Mouse (Mus musculus) embryonic facial prominence, embryonic 12.5 days (tissue): Measurements from ENCODE around the gene Rimkla. TPM values are rescaled to one million over a fixed set of nuclear protein-coding genes. Genes with fewer than 3 reads are reported as not detected.

Source experiments
- ATAC-seq: fragments of 200-750 bp; cut with Nextera tagmentation; 2 replicates; pipeline ENCODE4 v1.8.0; 2017; ENCODE audit not compliant: insufficient number of reproducible peaks, insufficient read depth, low FRiP score, low TSS enrichment
- H3K27ac ChIP-seq: fragments of 300-500 bp; sonication (generic); 2 replicates; pipeline ENCODE4 v1.5.1; 2016; ENCODE audit warnings: mild to moderate bottlenecking
- H3K27me3 ChIP-seq: fragments of 300-500 bp; sonication (generic); 2 replicates; pipeline ENCODE4 v1.6.1; 2016; ENCODE audit warnings: mild to moderate bottlenecking, moderate library complexity
- H3K36me3 ChIP-seq: fragments of 300-500 bp; sonication (generic); 2 replicates; pipeline ENCODE4 v1.6.1; 2016; ENCODE audit warnings: mild to moderate bottlenecking
- H3K4me1 ChIP-seq: fragments of 300-500 bp; sonication (generic); 2 replicates; pipeline ENCODE4 v1.6.1; 2016
- H3K4me2 ChIP-seq: fragments of 300-500 bp; sonication (generic); replicated peaks from 2 replicates; pipeline ENCODE4 v1.6.1; 2016; ENCODE audit warnings: mild to moderate bottlenecking, moderate library complexity
- H3K4me3 ChIP-seq: fragments of 300-500 bp; sonication (generic); 2 replicates; pipeline ENCODE4 v1.5.1; 2016; ENCODE audit warnings: mild to moderate bottlenecking
- H3K9ac ChIP-seq: fragments of 300-500 bp; sonication (generic); 2 replicates; pipeline ENCODE4 v1.6.1; 2016; ENCODE audit warnings: mild to moderate bottlenecking, moderate library complexity
- H3K9me3 ChIP-seq: fragments of 300-500 bp; sonication (generic); 2 replicates; pipeline ENCODE4 v1.6.1; 2016; ENCODE audit warnings: mild to moderate bottlenecking, moderate library complexity
- WGBS: fragments of 180-500 bp; shearing (Covaris S2); methylation state at CpG from one replicate; pipeline ENCODE4 v1.1.7; 2016; 5-methylcytosine and 5-hydroxymethylcytosine counted together
- polyA plus RNA-seq: library from polyadenylated mRNA; unstranded; fragments of >200 nt; fragmentation: Nextera tagmentation; extraction: Ambion mirVana; gene quantifications from 2 replicates; pipeline ENCODE4 v1.2.1, GENCODE M21; 2016

Gene Rimkla
- polyA plus RNA-seq, 1 experiment from 2014 or later, result 2.3 TPM

GRCm38 (mm10) chr4:119441836-119442235, 50.6 kb downstream of the Rimkla start:
- Histone ChIP-seq H3K9me3 (no peaks in the 10 kb centered on the region), H3K4me2 (no peak overlapping the region), H3K4me1 (peaks cover 4% of the 10 kb centered on the region; the same call in 1 of the 2 replicates), H3K36me3 (no peaks in the 10 kb centered on the region), H3K9ac (no peak overlapping the region), H3K27me3 (no peaks in the 10 kb centered on the region), H3K4me3 (no peak overlapping the region), H3K27ac (no peak overlapping the region)
- ATAC-seq, result no peak
- WGBS, result 90% methylated on average over 4 of the region's 4 CpGs

GRCm38 (mm10) chr4:119437936-119438335, 54.5 kb downstream of the Rimkla start:
- no peaks in the 10 kb centered on the region for H3K36me3 ChIP-seq
- H3K9me3 ChIP-seq, result no peaks in the 10 kb centered on the region
- 77% methylated on average over 2 of the region's 2 CpGs for WGBS
- H3K4me2 ChIP-seq, result no peak overlapping the region
- H3K4me3 ChIP-seq, result no peak overlapping the region
- H3K27me3 ChIP-seq, result no peaks in the 10 kb centered on the region
- H3K27ac ChIP-seq, result no peak overlapping the region
- H3K9ac ChIP-seq, result no peak overlapping the region
- no peak for ATAC-seq
- peaks cover 4% of the 10 kb centered on the region; the same call in 1 of the 2 replicates for H3K4me1 ChIP-seq

- no peak overlapping the region for H3K4me3 ChIP-seq
- H3K27ac ChIP-seq, result no peak overlapping the region
- H3K9me3 ChIP-seq, result no peaks in the 10 kb centered on the region
- no peaks in the 10 kb centered on the region for H3K27me3 ChIP-seq
- H3K9ac ChIP-seq, result no peak overlapping the region
- 25% methylated on average over 5 of the region's 5 CpGs for WGBS
- no peak for ATAC-seq
- no peaks in the 10 kb centered on the region for H3K36me3 ChIP-seq
- no peak overlapping the region for H3K4me2 ChIP-seq
- H3K4me1 ChIP-seq, result no peaks in the 10 kb centered on the region
Observed at GRCm38 (mm10) chr4:119430678-119431077, 61.8 kb downstream of the Rimkla start.

- Histone ChIP-seq H3K27me3 (no peaks in the 10 kb centered on the region), H3K4me2 (no peak overlapping the region), H3K9ac (no peak overlapping the region), H3K27ac (no peak overlapping the region), H3K4me3 (no peak overlapping the region), H3K36me3 (no peaks in the 10 kb centered on the region), H3K4me1 (no peaks in the 10 kb centered on the region), H3K9me3 (no peaks in the 10 kb centered on the region)
- no peak for ATAC-seq
- 55% methylated on average over 2 of the region's 2 CpGs for WGBS
Observed at GRCm38 (mm10) chr4:119427680-119428079, 64.7 kb downstream of the Rimkla start.

- 67% methylated on average over 2 of the region's 2 CpGs for WGBS
- Histone ChIP-seq H3K36me3 (no peaks in the 10 kb centered on the region), H3K9ac (no peak overlapping the region), H3K4me3 (no peak overlapping the region), H3K9me3 (no peaks in the 10 kb centered on the region), H3K27me3 (no peaks in the 10 kb centered on the region), H3K4me2 (no peak overlapping the region), H3K4me1 (peaks cover 8% of the 10 kb centered on the region), H3K27ac (no peak overlapping the region)
- ATAC-seq, result no peak
Observed at GRCm38 (mm10) chr4:119425601-119426000, 66.8 kb downstream of the Rimkla start.

GRCm38 (mm10) chr4:119425077-119425476, 67.4 kb downstream of the Rimkla start:
- Histone ChIP-seq H3K9me3 (no peaks in the 10 kb centered on the region), H3K4me1 (peaks cover 8% of the 10 kb centered on the region), H3K27ac (no peak overlapping the region), H3K4me2 (no peak overlapping the region), H3K27me3 (no peaks in the 10 kb centered on the region), H3K4me3 (no peak overlapping the region), H3K9ac (no peak overlapping the region), H3K36me3 (no peaks in the 10 kb centered on the region)
- WGBS, result 87% methylated on average over 2 of the region's 2 CpGs
- no peak for ATAC-seq

GRCm38 (mm10) chr4:119422294-119422964, 70.0 kb downstream of the Rimkla start, which contains the start of the genes Ppcs and Zmynd12:
Gene Ppcs, minus strand, starts transcription at chr4:119422420.
Gene Zmynd12, plus strand, starts transcription at chr4:119422814.
- H3K4me2 ChIP-seq, result peak within 1 kb of the TSS; percentile 64
- no peaks in the 10 kb centered on the region for H3K27me3 ChIP-seq
- peak; percentile 88 for ATAC-seq
- H3K4me1 ChIP-seq, result peaks cover 8% of the 10 kb centered on the region
- peak within 1 kb of the TSS; percentile 75 for H3K27ac ChIP-seq
- H3K4me3 ChIP-seq, result peak within 1 kb of the TSS; percentile 71
- peaks cover 8% of the 10 kb centered on the region; the same call in 1 of the 2 replicates for H3K36me3 ChIP-seq
- H3K9me3 ChIP-seq, result no peaks in the 10 kb centered on the region
- peak within 1 kb of the TSS; percentile 60 for H3K9ac ChIP-seq
- under 1% methylated on average over 52 of the region's 52 CpGs for WGBS

- WGBS, result under 1% methylated on average over 30 of the region's 31 CpGs
- peak overlapping the region; percentile 75 for H3K27ac ChIP-seq
- H3K9me3 ChIP-seq, result no peaks in the 10 kb centered on the region
- H3K4me1 ChIP-seq, result peaks cover 8% of the 10 kb centered on the region
- peaks cover 8% of the 10 kb centered on the region; the same call in 1 of the 2 replicates for H3K36me3 ChIP-seq
- peak overlapping the region; percentile 60 for H3K9ac ChIP-seq
- peak overlapping the region; percentile 64 for H3K4me2 ChIP-seq
- no peaks in the 10 kb centered on the region for H3K27me3 ChIP-seq
- peak overlapping the region; percentile 71 for H3K4me3 ChIP-seq
- peak; percentile 26; the same call in 1 of the 2 replicates for ATAC-seq
Observed at GRCm38 (mm10) chr4:119421921-119422293, 70.5 kb downstream of the Rimkla start.

- WGBS, result 66% methylated on average over 3 of the region's 3 CpGs
- no peak overlapping the region for H3K27ac ChIP-seq
- H3K9me3 ChIP-seq, result no peaks in the 10 kb centered on the region
- H3K27me3 ChIP-seq, result no peaks in the 10 kb centered on the region
- peaks cover 8% of the 10 kb centered on the region for H3K4me1 ChIP-seq
- peak overlapping the region; percentile 60 for H3K9ac ChIP-seq
- peak overlapping the region; percentile 64 for H3K4me2 ChIP-seq
- H3K4me3 ChIP-seq, result peak overlapping the region; percentile 71
- H3K36me3 ChIP-seq, result peaks cover 8% of the 10 kb centered on the region; the same call in 1 of the 2 replicates
- ATAC-seq, result no peak
Observed at GRCm38 (mm10) chr4:119421191-119421590, 71.2 kb downstream of the Rimkla start.

- H3K4me3 ChIP-seq, result no peak overlapping the region
- peaks cover 12% of the 10 kb centered on the region for H3K4me1 ChIP-seq
- H3K4me2 ChIP-seq, result no peak overlapping the region
- H3K9me3 ChIP-seq, result no peaks in the 10 kb centered on the region
- no peak for ATAC-seq
- H3K36me3 ChIP-seq, result peaks cover 8% of the 10 kb centered on the region; the same call in 1 of the 2 replicates
- 86% methylated on average over 3 of the region's 3 CpGs for WGBS
- H3K27ac ChIP-seq, result no peak overlapping the region
- no peak overlapping the region for H3K9ac ChIP-seq
- H3K27me3 ChIP-seq, result no peaks in the 10 kb centered on the region
Observed at GRCm38 (mm10) chr4:119417894-119418293, 74.5 kb downstream of the Rimkla start.

GRCm38 (mm10) chr4:119417270-119417669, 75.2 kb downstream of the Rimkla start:
- H3K4me1 ChIP-seq, result peaks cover 12% of the 10 kb centered on the region
- 79% methylated on average over 3 of the region's 3 CpGs for WGBS
- no peaks in the 10 kb centered on the region for H3K27me3 ChIP-seq
- ATAC-seq, result no peak
- H3K4me3 ChIP-seq, result no peak overlapping the region
- no peaks in the 10 kb centered on the region for H3K9me3 ChIP-seq
- H3K4me2 ChIP-seq, result no peak overlapping the region
- no peak overlapping the region for H3K27ac ChIP-seq
- peaks cover 8% of the 10 kb centered on the region; the same call in 1 of the 2 replicates for H3K36me3 ChIP-seq
- no peak overlapping the region for H3K9ac ChIP-seq
